Mouse (Mus musculus) adrenal gland, postnatal 25 days (tissue): ENCODE results near the gene Pet117. TPM values are rescaled to one million over a fixed set of nuclear protein-coding genes. Genes with fewer than 3 reads are reported as not detected.
"Not testable (repeated sequence)": the region's sequence is repeated elsewhere in the genome, so short reads cannot be mapped to it uniquely, and the experiment has no call there.

Experiments used
- DNase-seq: peaks from one replicate; pipeline ENCODE4 v3.0.0; 2021; ENCODE audit warnings: mixed read lengths
- long read RNA-seq: library from polyadenylated mRNA; stranded (forward); transcript quantifications from one replicate; pipeline ENCODE4 v2.0.0, GENCODE M21; 2021
- total RNA-seq: library from RNA; stranded (reverse); gene quantifications from 2 replicates; pipeline ENCODE4 v1.2.3, GENCODE M21; 2021

Pet117 gene
- 5.5 and 8.2 TPM in 2 replicates for total RNA-seq
- long read RNA-seq, partial matches to known transcripts, result 0 of 1 reads
- long read RNA-seq, other reads (novel, unspliced or antisense), result 0 of 1 reads

DNA sequence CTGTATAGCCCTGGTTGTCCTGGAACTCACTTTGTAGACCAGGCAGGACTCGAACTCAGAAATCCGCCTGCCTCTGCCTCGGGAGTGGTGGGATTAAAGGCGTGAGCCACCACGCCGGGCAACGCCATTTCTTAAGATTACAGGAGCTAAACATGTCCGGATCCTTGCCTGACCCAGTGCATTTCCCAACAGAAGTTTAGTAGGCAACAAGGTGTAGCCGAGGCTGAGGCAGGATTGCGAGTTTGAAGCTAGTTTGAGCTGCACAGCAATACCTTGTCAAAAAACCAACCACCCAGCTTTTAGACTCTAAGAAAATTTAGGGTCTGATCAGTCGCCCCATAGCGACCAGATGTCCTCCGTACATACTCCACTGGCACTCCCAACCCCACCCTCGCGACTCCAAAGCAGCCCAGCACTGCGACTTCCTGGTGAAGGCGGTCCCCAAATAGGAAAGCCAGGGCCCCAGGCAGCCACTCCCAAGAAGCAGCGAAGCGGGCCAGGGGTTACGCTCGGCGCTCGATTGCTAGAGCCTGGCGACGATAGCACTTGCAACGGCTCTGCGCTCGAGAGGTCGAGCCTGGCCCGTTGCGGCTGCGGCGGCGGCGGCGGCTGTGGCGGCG is at the start of gene Pet117, which contains the start of gene Kat14:
Pet117 (plus strand) TSS at position 597 of the 620 bp plus-strand sequence.
Kat14 (plus strand) TSS at position 584 of the 620 bp plus-strand sequence.
- peak; percentile 95 for DNase-seq

DNA sequence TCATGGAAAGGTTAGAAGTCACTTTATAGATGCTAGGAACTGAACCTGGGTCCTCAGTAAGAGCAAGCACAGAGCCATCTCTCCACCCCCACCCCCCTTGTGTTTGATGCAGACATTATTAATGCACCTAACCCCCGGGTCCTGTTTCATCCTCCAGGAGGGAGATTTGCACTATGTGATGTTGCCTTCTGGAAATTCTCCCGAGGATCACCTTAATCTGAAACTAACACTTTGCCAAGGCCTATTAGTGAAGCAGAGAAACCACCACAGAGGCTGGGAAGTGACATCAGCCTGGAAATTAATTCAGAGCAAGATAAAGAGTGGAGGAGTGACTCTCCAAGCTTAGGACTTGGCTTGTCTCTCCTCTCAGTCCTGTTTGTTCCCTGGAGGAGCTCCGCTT is 44.6 kb upstream of the Pet117 start:
- no peak for DNase-seq

DNA sequence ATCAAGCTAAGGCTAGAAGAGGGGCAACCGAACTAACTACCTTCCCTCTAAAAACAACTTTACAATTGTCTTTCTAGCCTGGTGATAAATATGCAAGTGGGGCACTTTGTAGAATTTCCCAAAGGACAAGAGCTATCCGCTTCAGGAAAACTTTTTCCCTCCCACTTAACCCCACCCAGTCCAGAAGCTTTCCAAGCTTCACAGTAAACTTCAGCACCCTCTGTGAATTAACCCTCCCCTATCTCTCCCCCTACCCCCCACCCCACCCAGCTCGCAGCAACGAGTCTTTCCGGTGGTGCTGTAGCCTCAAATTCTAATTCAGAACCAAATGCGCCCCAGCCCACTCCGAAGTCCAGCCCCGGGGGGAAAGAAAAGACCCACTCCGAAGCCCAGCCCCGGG is 39.3 kb upstream of the Pet117 start:
- DNase-seq, result no peak

DNA sequence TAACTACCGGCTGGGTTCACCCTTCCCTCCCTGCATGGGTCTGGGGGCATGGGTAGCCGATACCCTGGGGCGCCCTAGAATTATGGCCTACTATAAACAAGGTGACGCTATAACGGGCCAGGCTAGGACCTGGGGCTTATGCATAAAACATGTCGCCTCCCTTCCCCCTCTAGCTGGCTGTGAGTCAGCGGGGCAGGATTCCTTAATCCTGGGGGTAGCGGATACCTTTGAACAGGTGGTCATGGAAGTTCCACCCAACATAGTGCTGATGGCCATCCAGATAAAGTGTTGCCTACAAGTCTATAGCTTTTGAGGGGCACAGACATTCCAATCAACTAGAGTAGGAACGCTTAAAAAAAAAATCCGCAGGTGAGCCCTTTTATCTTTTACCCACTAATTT is 38.9 kb upstream of the Pet117 start:
- DNase-seq, result no peak

DNA sequence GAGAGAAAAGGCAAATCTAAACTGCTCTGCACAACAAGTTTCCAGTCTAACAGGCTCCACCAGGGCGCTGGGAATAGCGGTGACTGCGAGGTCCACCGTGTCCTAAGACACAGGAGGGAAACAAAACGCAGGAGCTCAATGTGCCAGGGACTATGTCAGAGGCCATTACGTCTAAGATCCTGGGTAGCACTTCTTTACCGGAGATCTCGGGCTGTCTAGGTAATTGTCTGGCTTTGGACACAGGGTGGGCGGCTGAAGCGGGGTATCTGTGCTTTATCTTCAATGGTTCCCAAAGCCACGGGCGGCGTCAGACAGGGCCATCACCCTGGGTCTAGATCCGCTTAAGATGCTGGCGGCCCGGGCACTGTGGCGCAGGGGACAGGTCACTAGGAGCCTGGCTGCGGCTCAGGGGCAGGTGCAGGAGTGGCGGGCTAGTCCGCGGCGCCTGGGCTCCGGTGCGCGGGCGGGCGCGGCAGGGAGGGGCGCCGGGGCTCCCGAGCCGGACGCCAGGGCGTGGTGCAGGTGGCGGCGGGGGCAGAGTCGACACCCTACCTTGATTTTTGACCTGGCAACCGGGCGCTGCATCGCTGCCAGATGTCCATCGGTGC is 38.3 kb upstream of the Pet117 start:
- peak; percentile 2 for DNase-seq

DNA sequence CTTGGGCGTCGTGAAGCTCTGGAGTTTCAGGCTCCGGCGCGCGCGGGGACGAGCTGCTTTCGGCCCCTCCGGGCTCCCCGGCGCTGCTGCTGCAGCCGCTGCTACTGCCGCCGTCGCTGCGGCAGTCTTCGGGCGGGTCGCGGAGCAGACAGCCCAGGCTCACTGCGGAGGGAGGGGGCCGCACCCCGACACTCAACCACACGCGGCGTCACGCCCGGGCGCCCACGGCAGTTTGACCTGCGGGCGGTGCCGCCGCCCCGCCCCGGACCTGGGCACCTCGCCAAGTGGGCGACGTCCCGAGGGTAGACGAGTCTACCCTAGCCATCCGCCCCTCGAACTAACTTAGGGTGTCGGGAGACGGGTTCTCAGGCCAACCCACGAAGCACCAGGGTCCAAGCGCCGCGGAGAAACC is 37.8 kb upstream of the Pet117 start:
- DNase-seq, result peak; percentile 13

DNA sequence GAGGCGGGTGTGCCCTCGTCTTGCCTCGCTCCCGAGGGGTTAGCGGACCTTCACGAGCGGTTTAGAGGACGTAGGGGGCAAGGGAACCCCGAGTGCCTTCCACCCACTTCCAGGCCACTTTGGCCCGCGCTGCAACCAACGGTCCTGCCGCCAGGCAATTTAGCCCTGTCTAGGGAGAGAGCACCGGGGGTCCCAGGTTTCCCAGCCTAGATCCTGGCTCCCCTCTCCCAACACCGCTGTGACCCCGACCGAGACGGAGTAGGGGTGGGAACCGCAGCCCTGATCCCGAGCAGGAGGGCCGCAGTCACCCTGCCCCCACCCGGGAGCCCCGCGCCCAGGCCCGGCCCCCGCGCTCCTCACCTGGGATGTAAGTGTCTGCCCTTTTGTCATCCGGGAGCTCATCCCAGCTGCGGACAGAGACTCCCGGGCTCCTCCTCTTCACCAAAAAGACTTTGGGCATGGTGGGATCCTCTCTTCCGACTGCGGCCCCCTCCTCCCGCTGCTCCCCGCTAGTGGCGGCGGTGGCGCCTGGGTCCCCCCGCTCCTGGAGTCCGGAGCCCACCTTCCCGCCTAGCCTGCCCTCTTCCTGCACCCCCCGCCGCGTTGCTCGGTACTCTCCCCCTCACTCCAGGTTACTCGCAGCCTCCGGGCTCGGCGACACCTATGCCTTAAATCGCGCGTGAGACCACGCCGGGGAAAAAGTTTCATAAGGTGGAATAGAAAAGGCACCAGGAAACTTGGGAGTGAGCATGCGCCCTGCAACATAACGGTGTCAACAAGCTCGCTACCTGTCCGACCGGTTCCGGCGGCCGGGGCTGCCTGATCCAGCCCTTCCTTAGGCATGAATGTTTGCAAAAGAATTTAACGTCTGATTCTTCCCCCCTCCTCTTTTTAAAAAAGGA is 37.1 kb upstream of the Pet117 start, which contains the start of gene Ovol2:
Ovol2 (minus strand) TSS at position 746 of the 902 bp plus-strand sequence.
- peak; percentile 5 for DNase-seq

DNA sequence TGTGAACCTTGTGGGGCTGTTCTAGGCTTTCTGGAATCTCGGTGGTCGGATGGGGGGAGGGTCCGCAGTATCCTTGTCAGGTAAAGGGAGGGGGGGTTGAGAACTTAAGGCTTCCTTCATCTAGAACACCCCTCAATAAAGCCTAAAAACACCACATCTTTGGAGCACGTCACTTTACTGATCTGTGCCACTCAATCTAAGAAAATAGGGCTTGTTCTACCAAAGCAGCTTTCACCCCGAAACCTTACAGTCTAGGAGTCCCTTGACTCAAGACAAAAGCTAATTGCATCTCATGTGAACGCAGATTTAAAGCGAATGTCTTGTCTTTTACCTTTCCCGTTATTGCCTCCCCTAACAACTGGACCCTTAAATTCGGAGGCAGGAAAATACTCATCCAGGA is 36.3 kb upstream of the Pet117 start:
- DNase-seq, result no peak

DNA sequence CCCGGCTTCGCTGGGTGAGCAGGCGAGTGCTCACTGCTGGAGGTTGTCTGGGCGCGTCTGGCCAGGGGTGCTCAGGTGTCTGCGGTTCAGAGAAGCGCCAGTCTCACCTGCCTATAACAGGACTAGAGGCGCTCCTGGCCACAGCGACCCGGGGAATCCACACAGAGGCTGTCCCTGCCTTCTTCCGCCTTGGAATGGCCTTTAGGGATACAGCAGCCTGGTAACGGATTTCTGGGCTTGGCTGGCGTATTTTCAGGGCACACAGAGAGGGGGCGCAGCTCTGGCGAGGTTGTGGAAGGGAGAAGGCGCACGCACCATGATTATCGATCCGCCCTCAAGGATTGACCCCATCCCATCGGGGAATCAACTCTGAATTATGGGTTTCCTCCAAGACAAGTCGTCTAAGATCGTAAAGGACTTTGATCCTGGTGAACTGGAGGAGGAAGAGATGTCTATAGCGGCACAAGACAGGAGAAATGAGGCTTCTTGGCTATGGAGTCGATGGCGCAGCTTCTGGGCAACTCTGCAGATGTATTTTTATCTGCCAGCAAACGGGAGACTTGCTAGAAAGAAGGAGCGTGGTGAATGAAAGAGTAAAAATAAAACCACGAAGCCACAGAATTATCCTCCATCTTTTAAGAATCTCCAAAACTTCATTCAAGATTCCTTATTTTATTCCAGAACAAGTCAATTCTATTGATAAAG is 35.5 kb upstream of the Pet117 start:
- no peak for DNase-seq

DNA sequence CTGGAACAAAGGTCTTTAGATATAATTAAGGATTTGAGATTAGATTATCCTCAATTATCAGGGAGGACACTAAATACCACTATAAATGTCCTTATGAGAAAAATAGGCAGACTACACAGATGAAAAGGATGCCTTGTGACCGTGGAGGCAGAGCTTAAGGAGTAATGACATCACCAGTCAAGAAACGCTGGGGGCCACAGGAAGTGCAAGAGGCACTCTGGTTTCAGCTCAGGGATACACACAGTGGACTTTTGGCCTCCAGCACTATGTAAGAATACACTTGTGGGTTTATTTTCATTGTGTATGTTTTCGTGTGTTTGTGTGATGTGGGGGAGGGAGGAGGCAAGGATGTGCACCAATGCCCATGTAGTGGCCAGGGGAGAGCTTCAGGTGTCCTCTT is 31.6 kb upstream of the Pet117 start:
- no peak for DNase-seq

DNA sequence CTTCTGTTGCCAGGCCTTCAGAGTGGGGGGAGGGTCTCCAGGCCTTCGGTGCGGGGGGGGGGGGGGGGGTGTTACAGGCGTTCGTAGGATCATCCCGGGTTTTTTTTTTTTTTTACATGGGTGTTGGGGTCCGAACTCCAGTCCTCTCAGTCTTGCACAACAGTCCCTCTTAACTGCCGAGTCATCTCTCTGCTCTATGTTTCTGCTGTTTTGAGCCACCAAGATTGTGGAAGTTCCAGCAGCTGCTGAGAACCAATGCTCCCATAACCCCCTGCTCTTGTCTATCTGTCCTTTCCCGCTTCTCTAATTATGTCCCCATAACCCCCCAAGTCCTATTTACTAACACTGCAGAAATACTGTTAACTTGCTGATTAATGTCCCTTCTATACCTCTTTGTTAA is 31.1 kb upstream of the Pet117 start:
- no peak for DNase-seq

DNA sequence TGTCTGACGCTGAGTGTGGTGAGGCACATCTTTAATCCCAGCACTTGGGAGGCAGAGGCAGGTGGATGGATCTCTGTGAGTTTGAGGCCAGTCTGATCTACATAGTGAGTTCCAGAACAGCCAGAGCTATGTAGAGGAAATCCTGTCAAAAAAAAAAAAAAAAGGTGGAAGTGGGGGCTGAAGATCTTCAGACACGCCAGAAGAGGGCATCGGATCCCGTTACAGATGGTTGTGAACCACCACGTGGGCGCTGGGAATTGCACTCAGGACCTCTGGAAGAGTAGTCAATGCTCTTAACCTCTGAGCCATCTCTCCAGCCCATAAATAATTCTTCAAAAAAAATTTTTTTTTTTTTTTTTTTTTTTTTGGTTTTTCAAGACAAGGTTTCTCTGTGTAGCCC is 30.6 kb upstream of the Pet117 start:
- DNase-seq, result not testable (repeated sequence)

DNA sequence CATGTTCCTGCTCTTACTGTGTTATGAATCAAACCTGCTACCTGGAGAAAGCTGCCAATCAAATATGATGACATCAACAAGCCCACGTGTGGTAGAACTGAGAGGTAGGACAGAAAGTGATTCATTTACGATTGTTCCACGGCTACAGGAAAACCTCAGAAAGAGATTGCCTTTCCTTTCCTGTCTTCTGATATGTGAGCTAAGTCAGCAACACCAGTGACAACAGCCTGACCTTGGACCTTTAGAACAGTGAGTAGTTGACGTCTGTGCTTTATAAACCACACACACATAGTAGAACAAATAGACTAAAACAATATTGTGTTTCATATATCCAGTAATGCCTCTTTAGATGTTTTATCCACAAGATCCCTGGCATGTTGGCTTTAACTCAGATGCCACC is 25.6 kb upstream of the Pet117 start:
- no peak for DNase-seq

DNA sequence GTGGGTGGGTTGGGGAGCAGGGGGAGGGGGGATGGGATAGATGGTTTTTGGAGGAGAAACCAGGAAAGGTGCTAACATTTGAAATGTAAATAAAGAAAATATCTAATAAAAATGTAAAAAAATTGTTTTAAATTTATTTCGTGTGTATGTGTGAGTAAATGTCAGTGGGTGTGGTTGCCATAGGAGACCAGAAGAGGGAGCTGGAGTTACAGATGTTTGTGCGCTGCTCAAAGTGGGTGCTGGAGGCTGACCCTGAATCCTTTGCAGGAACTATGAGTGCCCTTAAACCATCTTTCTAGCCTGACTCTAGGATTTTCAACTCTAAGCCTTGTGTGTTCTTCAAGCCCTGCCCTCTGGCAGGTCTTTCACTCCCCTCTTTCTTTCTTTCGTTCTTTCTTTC is 20.3 kb upstream of the Pet117 start:
- DNase-seq, result no peak

DNA sequence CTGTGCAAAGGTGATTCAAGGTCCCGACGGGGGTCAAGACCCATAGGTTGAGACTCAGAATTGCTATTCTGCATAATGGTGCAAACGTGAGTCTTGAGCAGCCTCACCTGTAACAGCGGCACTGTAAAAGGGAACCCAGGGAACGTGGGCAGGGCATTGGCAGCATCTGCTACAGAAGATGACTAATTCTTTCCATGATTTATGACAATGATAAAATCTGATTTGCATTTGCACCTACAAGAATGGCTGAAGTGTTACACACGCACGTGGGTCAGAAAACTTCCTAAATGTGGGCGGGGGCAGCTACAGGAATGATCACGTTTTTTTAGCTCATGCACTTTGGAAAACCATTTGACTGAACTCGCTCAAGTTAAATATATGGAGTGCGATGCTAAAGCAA is 16.0 kb upstream of the Pet117 start:
- DNase-seq, result no peak

DNA sequence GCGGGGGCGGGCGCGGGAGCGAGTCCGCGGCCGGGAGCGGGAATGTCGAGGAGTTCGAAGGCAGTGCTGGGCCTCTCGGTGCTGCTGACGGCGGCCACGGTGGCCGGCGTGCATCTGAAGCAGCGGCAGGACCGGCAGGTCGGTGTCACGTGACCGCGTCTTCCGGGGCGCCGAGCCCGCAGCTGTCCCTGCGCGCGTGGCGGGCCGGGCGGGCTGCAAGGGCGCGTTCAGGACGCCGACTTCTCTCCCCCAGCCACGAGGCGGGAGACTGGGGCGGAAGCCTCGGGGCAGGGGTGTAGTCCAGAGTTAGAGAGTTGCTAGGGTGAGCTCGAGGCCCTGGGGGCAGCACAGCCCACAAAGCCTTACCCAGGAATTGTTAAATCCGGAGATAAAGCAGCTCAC is 225 bp downstream of the Pet117 start:
- DNase-seq, result peak; percentile 77

DNA sequence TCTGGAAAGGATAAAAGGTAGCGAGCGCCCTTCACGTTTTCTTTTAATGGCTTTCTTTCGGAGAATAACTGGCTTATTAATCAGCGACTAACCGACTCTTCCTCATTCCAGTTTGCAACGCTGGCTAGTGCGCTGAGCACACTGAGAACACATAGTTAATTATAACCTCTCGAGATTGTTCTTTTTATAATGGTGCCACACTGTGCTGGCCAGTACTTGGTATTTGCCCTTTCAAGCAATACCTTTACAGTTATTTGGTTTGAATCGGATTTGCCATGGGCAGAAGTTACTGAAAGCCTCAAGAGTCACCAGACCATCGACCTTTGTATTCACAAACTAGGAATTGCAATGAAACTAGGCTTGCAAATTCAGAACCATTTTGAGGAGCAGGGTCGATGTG is 715 bp downstream of the Pet117 start:
- DNase-seq, result no peak

DNA sequence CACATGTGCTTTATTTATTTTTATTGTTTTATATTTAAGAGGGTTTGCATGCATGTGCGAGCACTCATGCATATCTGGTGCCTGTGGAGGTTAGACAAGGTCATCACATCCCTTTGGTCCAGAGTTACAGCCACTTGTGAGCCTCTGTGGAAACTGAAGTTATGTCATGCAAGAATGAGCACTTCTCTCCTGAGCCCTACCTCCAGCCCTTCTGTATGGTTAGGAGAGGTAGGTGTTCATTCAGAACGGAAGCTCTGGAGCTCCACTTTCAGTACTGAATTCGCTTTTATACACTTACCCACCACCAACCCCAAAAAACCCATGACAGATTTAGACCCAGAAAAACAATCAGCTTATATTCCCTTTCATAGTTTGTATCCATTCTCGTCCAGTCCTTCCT is 2.8 kb downstream of the Pet117 start:
- DNase-seq, result no peak

DNA sequence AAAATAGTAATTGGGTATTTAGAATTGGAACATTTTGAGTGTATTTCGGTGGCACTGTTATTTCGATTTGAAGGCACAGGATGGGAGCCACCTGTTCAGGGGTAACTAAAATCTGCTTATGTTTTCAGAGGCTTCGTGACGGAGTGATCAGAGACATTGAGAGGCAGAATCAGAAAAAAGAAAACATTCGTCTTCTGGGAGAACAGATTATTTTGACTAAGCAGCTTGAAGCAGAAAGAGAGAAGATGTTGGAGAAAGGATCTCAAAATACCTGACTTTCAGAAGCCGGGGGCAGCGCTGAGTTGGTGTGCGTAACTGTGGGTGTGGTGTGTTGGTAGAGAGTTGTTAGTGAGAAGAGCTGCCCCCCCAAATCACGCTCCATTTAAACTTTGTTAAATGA is 4.3 kb downstream of the Pet117 start:
- no peak for DNase-seq

DNA sequence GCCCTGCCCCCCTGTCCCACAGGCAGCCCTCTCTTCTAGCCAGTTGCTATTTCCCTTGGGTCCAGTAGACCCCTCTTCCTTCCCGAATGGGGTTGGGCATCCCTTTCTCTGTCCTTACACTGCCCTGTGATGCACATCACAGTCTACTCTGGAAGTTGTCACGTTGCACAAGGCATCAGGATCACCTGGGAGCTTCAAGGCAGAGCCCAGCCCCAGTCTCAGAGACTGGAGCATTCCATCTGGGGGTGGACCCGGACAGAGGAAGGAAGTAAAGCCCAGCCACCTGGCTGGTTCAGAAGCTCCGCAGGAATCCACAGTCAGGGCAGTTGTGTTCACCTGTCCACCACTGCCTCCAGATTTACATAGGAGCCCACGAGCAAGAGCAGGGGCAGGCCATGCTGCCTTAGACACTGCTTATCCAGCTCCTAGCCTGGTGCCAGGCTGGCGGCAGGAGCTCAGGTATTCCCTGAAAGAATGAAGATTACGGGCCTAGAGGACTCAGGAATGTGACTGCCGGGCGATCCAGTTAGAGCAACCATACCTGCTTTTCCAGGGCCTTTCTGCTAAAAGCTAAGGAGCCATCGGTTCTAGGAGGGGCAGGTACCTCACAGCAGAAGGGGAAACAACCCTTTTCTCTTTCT is 6.4 kb downstream of the Pet117 start:
- no peak for DNase-seq

DNA sequence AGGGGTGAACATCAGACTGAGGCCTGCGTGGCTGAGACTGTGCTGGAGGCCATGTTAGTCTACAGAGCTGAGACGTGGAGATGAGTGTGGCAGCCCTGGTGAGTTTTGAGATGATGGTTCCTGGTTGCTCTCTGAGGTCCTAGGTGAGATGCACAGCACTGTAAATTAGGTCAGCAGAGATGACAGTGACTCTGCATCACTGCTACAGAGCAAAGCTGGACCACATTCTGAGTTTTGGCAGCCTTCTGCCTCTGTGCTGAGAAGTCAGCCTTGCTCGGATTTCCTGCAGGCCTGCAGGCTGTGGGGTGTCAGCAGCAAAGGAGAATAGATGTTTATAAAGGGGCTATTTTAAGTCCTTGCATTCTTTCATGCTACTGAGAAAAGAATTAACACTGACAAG is 12.5 kb downstream of the Pet117 start:
- DNase-seq, result no peak

DNA sequence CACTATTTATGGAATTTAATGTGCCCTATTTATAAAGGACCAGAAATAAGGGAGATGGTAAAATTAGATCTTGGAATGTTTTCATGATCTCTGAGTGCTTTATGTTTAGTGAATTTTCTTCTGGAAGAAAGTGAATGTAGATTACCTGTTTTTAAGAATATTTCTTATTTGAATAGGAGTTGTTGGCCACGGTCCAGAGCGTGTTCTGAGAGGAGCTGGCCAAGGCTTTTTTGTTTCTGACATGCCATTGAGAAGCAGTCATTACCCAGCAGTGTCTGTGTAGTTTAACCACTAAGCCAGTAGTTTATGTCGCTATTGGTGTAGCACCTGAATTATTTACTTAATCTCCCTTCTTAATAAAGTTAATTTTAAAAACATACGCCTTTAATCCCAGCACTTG is 12.9 kb downstream of the Pet117 start:
- DNase-seq, result no peak
